Mouse (Mus musculus) embryo, embryonic 9.5 days (tissue): ENCODE results near the gene Stat4.

Source experiments
- DNase-seq: peaks from one replicate; pipeline ENCODE4 v3.0.0-alpha.2; 2017; ENCODE audit errors: extremely low spot score

The Stat4 gene

DNA sequence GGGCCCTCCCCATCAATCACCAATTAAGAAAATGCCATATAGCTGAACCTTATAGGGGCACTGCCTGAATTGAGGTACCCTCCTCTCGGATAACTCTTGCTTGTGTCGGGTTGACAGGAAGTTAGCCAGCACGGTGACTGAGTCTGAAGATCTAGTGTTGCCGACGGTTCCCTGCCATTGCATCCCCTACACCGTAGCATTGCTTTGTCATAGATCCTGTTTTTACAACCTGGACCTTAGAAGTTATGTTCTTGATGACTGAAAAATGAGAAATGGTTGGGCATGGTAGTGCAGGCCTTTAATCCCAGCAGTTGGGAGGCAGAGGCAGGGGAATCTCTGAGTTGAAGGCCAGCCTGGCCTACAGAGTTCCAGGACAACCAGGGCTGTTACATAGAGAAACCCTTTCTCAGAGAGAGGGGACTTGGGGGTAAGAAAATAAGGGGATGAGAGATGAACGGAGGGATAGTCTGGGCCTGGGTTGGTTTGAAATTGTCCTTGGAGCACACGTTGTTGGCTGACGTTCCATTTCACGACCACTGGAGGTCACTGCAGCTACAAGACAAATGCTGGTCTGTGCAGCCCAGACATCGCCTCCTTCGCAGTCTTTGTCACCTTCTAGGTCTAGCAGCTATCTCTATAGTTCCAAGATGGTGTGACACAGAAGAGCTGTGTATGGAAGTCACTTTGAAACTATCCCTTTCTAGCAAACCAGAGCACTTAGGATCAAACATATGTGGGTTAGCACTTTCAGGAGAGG is 159.4 kb downstream of the Stat4 start:
- DNase-seq, result peak; percentile 53

DNA sequence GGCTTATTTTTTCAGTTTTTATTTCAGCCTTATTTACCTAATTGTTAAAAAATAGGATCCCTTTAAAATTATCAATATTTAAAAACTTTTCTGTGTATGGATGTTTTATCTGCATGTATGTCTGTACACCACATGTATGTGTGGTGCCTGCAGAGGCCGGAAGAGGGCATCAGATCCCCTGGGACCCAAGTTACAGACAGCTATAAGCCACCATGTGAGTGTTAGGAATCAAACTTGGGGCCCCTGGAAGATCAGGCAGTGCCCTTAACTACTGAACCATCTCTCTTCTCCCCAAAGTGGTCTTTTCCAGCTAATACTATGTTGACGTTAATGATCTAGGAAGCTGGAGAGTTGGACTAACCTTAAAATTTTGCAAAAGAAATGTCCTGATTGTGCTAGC is 160.5 kb downstream of the Stat4 start:
- no peak for DNase-seq

DNA sequence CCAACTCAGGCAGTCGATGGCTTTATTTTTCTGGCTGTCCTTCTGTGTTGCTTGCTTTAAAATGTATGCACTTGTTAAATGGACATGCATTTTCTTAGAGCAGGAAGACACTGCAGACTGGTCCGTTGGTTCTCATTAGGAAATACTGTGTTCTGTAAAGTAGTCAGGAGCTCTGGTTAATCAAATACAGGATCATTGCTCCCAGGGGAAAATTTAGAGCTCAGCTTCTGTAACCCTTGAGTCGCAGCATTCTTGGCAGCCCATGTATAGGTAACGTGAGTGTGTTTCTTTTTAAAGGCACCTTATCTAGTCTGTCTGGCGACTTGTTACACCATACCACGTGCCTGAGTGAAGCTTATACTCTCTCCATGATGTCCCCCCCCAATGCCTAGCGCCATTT is 161.2 kb downstream of the Stat4 start:
- no peak for DNase-seq

DNA sequence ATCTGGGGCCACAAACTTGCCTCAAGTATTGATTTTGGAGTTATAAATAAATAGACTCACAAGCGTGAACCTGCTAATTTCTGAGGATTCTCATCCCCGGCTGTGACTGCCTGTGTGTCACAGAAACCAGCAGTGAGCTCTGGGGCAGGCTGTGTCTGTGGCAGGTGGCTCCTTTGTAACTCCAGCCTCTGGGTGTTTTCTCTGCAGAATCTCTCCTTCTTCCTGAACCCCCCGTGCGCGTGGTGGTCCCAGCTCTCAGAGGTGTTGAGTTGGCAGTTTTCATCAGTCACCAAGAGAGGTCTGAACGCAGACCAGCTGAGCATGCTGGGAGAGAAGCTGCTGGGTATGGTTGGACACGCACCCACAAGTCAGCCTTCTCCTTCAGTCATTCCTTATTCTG is 161.7 kb downstream of the Stat4 start:
- DNase-seq, result no peak

DNA sequence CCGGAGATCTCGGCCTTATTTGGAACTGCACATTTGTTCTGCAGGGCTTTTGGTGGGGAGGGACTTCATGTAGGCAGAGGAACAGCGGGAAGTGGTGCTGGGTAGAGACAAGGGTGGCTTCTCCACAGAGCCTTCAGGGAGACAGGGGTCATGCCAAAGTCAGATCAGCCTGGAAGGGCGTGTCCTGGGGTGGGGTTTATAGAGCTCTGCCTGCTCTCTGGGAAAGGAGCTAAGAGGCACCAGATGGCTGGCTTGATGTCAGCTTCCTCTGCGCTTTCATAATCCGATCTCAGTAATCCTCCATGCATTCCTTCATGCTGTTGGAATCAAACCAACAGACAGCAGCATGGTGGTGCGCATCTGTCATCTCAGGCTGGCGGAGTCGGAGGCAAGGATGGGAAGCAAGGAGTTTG is 163.0 kb downstream of the Stat4 start:
- DNase-seq, result no peak

DNA sequence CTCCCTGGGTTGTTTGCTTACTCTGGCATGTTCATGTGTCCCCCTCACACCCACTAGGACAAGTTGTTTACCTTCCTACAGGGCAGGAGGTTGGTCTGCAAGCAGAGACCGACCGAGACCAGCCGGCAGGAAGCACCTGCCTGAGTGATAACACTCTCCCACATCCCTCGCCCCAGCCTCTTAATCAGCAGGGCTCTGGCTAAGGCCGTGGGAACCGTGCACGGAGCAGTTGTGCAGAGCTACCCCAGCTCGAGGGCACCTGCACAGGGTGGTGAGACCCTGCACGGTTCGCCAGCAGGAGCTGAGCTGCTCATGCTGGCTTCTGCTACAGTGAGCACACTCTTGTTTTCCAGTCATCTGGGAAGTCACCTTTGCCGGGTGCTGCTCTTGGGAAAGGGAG is 163.7 kb downstream of the Stat4 start:
- DNase-seq, result no peak

DNA sequence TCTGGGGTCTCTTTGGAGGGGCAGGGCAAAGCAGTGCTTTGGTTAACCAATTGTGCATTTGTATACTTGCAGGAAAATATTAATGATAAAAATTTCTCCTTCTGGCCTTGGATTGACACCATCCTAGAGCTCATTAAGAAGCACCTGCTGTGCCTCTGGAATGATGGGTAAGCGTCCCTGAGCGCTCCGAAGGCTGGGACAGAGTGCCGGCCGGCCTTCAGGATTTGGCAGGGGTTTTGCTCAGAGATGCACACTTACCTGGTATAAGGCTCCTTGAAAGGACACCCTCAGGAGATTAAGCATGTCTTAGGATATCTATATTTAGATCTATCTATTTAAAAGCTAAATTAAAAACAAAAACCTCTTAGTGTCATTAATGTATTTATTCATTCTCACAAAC is 164.2 kb downstream of the Stat4 start:
- DNase-seq, result no peak

DNA sequence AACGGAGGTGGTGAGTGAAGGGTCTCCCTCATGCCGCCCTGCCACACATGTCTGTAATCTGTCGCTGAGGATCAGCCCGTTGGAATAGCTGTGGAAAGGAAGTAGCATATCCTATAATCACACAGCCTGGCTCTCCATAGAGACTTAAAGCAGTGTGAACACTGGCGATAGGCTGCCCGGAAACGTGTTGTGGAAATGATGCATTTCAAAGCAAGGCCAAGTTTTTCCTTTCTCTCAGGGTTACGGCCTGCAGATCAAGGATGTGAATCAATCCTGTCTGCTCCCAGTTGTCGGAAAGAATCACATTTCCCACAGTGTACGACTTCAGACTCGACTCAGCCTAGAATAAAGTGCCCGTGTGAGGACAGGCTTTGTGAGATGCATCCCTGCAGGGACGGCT is 165.4 kb downstream of the Stat4 start:
- no peak for DNase-seq

DNA sequence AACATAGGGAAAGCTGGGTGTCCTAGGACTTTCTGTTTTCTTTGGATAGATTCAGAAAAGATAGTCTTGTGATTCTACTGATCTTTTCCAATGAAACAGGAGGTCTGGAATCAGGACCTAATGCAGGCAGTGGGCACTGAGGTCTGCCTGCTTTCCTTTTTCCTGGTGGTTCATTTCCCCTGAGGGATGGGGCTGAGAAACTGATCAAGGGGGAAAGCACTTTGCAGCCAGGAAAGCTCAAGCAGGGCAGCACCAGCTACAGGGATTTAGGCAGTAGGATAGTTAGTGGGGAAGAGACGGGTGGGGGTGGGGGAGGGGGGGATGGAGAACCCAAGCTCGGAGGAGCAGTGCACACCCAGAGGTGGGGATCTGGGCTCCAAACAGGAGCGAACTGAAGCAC is 166.0 kb downstream of the Stat4 start:
- DNase-seq, result no peak

DNA sequence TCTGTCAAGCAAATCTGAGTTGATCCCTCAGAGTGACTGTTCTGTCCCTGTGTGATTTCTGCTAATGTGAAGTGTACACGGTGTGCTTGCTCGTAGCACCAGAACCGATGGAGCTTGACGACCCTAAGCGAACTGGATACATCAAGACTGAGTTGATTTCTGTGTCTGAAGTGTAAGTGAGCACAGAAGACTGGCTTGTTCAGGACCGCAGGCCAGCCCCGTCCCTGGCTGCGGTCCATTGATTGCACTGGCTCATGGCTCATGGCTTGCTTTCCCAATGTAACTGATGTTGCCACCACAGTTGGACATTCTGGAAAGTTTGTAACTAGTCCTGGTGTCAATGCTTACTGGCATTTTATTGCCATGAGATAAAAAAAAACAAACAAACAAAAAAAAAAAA is 167.9 kb downstream of the Stat4 start:
- DNase-seq, result no peak

DNA sequence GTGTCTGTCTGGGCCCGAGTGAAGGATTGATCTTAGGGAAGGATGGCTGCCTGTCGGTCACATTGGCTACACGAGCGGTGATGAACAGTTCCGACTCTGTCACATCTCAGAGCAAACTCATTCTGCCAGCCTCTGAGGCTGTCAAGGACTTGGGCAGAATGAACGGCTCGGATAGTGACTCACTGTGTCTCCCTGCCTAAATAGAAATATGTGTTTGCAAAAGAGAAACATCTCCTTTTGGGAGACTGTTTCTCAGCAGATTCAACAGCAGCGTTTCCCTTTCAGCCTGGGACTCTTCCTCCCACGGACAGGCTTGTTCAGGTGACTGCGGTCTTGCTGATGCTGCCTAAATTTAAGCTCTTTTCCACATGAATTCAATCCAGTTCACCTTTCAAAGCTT is 169.4 kb downstream of the Stat4 start:
- DNase-seq, result no peak
